Mouse (Mus musculus): ENCODE measurements at regions not wholly inside any gene's neighbourhood (a gene's known extent, or its start where the extent isn't known, plus 50 kb on each side); places are given as distances from the start of the nearest gene placed in this dataset.

DNA sequence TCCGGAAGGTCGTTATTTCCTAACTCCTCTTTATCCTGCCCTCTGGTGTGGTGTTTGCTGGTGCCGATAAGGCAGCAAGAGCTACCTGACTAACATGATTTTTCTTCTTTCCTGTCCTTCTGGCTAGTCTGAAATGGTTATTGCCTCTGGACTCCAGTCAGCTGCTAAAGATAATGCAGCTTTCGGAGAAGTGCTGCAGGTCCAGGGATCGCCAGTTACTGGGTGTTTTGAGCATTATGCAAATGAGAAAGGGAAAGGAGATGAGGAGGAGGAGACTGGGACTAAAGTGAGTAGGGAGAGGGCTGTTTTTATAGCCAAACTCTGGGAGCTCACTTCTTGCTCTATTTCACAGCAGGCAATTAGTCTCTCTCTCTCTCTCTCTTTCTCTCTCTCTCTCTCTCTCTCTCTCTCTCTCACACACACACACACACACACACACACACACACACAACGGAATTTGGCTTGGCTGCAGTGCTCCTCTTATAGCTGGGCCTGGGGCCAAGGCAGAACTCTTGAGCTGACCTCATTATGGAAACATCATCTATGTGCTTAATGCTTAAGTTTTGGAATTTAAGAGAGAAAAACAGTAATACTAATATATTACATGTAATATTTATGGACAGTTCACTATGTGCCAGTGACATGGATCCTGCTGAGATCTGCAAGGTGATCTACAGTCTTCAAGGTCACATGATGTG is 637.7 kb upstream of the Nrp1 start:
- TF ChIP-seq POLR2A (IDR thresholded peaks at IDR 0.05; ENCODE audit: insufficient read length, low read depth), result no peak
- no peak for TF ChIP-seq POLR2AphosphoS2 (IDR thresholded peaks at IDR 0.05; ENCODE audit: insufficient read length, low read depth)
- TF ChIP-seq MAX (IDR thresholded peaks at IDR 0.05; ENCODE audit: low read depth), result no peak
- TF ChIP-seq REST (IDR thresholded peaks at IDR 0.05; ENCODE audit: insufficient read depth, insufficient read length), result no peak
- TF ChIP-seq E2F4 (IDR thresholded peaks at IDR 0.05; ENCODE audit: insufficient read depth), result no peak
- TF ChIP-seq TCF12 (IDR thresholded peaks at IDR 0.05; ENCODE audit: insufficient read depth, poor library complexity, severe bottlenecking), result no peak
- no peak for TF ChIP-seq TCF3 (IDR thresholded peaks at IDR 0.05; ENCODE audit: insufficient read length, low read depth)
- no peak for TF ChIP-seq MYOG (IDR thresholded peaks at IDR 0.05; ENCODE audit: control insufficient read depth in 1 of 3, insufficient read depth in 1 of 3, insufficient read length in 2 of 3, low read depth in 2 of 3)
- no peak for TF ChIP-seq MYOD1 (IDR thresholded peaks at IDR 0.05; ENCODE audit: control insufficient read depth in 1 of 3, insufficient read length in 2 of 3, low read depth in 2 of 3)
- TF ChIP-seq SRF (IDR thresholded peaks at IDR 0.05; ENCODE audit: control insufficient read depth, insufficient read length, low read depth), result no peak
- no peak for TF ChIP-seq CEBPB (IDR thresholded peaks at IDR 0.05; ENCODE audit: insufficient read depth, poor library complexity, severe bottlenecking)
- no peak for TF ChIP-seq USF1 (IDR thresholded peaks at IDR 0.05; ENCODE audit: low read depth)
- Histone ChIP-seq H3K4me3 (no peak overlapping the region), H3K27me3 (ENCODE audit: control insufficient read depth, insufficient read depth, insufficient read length) (no peaks in the 10 kb centered on the region), H3K36me3 (ENCODE audit: control insufficient read depth, insufficient read depth) (no peaks in the 10 kb centered on the region), H3K4me2 (ENCODE audit: low read depth) (peak overlapping the region; percentile 59), H3K79me2 (ENCODE audit: control insufficient read depth, insufficient read depth) (no peaks in the 10 kb centered on the region), H3ac (ENCODE audit: control insufficient read depth, insufficient read length) (no peak overlapping the region)

DNA sequence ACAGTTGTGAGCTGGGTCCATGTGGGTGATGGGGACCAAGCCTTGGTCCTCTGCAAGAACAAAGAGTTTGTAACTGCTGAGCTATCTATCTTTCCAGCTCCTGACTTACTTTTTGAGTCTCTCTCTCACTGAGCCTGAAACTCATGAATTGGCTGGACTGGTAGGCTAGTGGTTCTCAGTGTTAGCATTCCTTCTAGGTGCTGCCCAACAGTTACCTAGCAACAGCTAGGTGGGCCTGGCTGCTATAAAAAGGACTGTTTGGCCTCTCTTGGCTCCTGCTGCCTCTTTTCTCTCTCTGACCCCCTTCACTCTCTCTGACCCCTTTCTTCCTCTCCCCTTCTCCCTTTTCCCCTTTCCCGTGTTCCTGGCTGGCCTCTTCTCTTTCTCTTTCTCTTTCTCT is 636.8 kb upstream of the Nrp1 start:
- Histone ChIP-seq H3K4me2 (ENCODE audit: low read depth) (no peak overlapping the region), H3ac (ENCODE audit: control insufficient read depth, insufficient read length) (no peak overlapping the region), H3K27me3 (ENCODE audit: control insufficient read depth, insufficient read depth, insufficient read length) (no peaks in the 10 kb centered on the region), H3K79me2 (ENCODE audit: control insufficient read depth, insufficient read depth) (no peaks in the 10 kb centered on the region), H3K36me3 (ENCODE audit: control insufficient read depth, insufficient read depth) (no peaks in the 10 kb centered on the region), H3K4me3 (no peak overlapping the region)
- TF ChIP-seq POLR2AphosphoS2 (IDR thresholded peaks at IDR 0.05; ENCODE audit: insufficient read length, low read depth), result no peak
- TF ChIP-seq MYOG (IDR thresholded peaks at IDR 0.05; ENCODE audit: control insufficient read depth in 1 of 3, insufficient read depth in 1 of 3, insufficient read length in 2 of 3, low read depth in 2 of 3), result no peak
- no peak for TF ChIP-seq MAX (IDR thresholded peaks at IDR 0.05; ENCODE audit: low read depth)
- no peak for TF ChIP-seq TCF3 (IDR thresholded peaks at IDR 0.05; ENCODE audit: insufficient read length, low read depth)
- no peak for TF ChIP-seq SRF (IDR thresholded peaks at IDR 0.05; ENCODE audit: control insufficient read depth, insufficient read length, low read depth)
- no peak for TF ChIP-seq MYOD1 (IDR thresholded peaks at IDR 0.05; ENCODE audit: control insufficient read depth in 1 of 3, insufficient read length in 2 of 3, low read depth in 2 of 3)
- no peak for TF ChIP-seq E2F4 (IDR thresholded peaks at IDR 0.05; ENCODE audit: insufficient read depth)
- TF ChIP-seq CEBPB (IDR thresholded peaks at IDR 0.05; ENCODE audit: insufficient read depth, poor library complexity, severe bottlenecking), result no peak
- no peak for TF ChIP-seq USF1 (IDR thresholded peaks at IDR 0.05; ENCODE audit: low read depth)
- no peak for TF ChIP-seq POLR2A (IDR thresholded peaks at IDR 0.05; ENCODE audit: insufficient read length, low read depth)
- TF ChIP-seq TCF12 (IDR thresholded peaks at IDR 0.05; ENCODE audit: insufficient read depth, poor library complexity, severe bottlenecking), result no peak
- no peak for TF ChIP-seq REST (IDR thresholded peaks at IDR 0.05; ENCODE audit: insufficient read depth, insufficient read length)

DNA sequence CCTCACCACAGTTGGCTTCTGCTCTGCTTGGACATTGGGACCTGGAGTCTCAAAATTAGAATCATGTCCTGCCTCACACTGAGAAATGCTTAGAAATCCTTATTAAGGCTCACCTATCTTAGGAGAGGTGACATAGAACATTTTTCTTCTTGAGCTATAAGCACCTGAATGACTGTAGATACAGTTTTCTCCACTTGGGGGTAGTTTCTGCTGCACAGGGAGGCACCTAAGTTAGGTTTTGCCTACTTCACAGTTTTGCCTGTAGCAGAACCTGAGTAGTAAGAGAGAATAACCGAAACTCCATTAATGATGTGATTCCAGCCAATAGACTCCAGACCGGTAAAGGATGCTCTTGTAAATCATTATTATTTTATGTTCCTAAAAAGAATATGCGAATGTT is 624.3 kb upstream of the Nrp1 start:
- Histone ChIP-seq H3K4me2 (ENCODE audit: low read depth) (no peak overlapping the region), H3K4me3 (no peak overlapping the region), H3K27me3 (ENCODE audit: control insufficient read depth, insufficient read depth, insufficient read length) (no peaks in the 10 kb centered on the region), H3ac (ENCODE audit: control insufficient read depth, insufficient read length) (no peak overlapping the region), H3K79me2 (ENCODE audit: control insufficient read depth, insufficient read depth) (no peaks in the 10 kb centered on the region), H3K36me3 (ENCODE audit: control insufficient read depth, insufficient read depth) (no peaks in the 10 kb centered on the region)
- no peak for TF ChIP-seq USF1 (IDR thresholded peaks at IDR 0.05; ENCODE audit: low read depth)
- TF ChIP-seq SRF (IDR thresholded peaks at IDR 0.05; ENCODE audit: control insufficient read depth, insufficient read length, low read depth), result no peak
- no peak for TF ChIP-seq REST (IDR thresholded peaks at IDR 0.05; ENCODE audit: insufficient read depth, insufficient read length)
- no peak for TF ChIP-seq MYOG (IDR thresholded peaks at IDR 0.05; ENCODE audit: control insufficient read depth in 1 of 3, insufficient read depth in 1 of 3, insufficient read length in 2 of 3, low read depth in 2 of 3)
- no peak for TF ChIP-seq TCF12 (IDR thresholded peaks at IDR 0.05; ENCODE audit: insufficient read depth, poor library complexity, severe bottlenecking)
- TF ChIP-seq POLR2AphosphoS2 (IDR thresholded peaks at IDR 0.05; ENCODE audit: insufficient read length, low read depth), result no peak
- no peak for TF ChIP-seq POLR2A (IDR thresholded peaks at IDR 0.05; ENCODE audit: insufficient read length, low read depth)
- no peak for TF ChIP-seq E2F4 (IDR thresholded peaks at IDR 0.05; ENCODE audit: insufficient read depth)
- no peak for TF ChIP-seq MYOD1 (IDR thresholded peaks at IDR 0.05; ENCODE audit: control insufficient read depth in 1 of 3, insufficient read length in 2 of 3, low read depth in 2 of 3)

GRCm38 (mm10) chr8:127742236-127742635 is 616.2 kb upstream of the Nrp1 start:
- no peak overlapping the region for H3ac ChIP-seq (ENCODE audit: control insufficient read depth, insufficient read length)
- no peak overlapping the region for H3K4me3 ChIP-seq
- H3K4me2 ChIP-seq (ENCODE audit: low read depth), result no peak overlapping the region
- TF ChIP-seq MAX (IDR thresholded peaks at IDR 0.05; ENCODE audit: low read depth) (no peak), SRF (IDR thresholded peaks at IDR 0.05; ENCODE audit: control insufficient read depth, insufficient read length, low read depth) (no peak), TCF12 (IDR thresholded peaks at IDR 0.05; ENCODE audit: insufficient read depth, poor library complexity, severe bottlenecking) (no peak), MYOG (IDR thresholded peaks at IDR 0.05; ENCODE audit: control insufficient read depth in 1 of 3, insufficient read depth in 1 of 3, insufficient read length in 2 of 3, low read depth in 2 of 3) (no peak), POLR2A (IDR thresholded peaks at IDR 0.05; ENCODE audit: insufficient read length, low read depth) (no peak), USF1 (IDR thresholded peaks at IDR 0.05; ENCODE audit: low read depth) (no peak), MYOD1 (IDR thresholded peaks at IDR 0.05; ENCODE audit: control insufficient read depth in 1 of 3, insufficient read length in 2 of 3, low read depth in 2 of 3) (no peak), TCF3 (IDR thresholded peaks at IDR 0.05; ENCODE audit: insufficient read length, low read depth) (no peak), CEBPB (IDR thresholded peaks at IDR 0.05; ENCODE audit: insufficient read depth, poor library complexity, severe bottlenecking) (no peak), REST (IDR thresholded peaks at IDR 0.05; ENCODE audit: insufficient read depth, insufficient read length) (no peak), E2F4 (IDR thresholded peaks at IDR 0.05; ENCODE audit: insufficient read depth) (no peak), POLR2AphosphoS2 (IDR thresholded peaks at IDR 0.05; ENCODE audit: insufficient read length, low read depth) (no peak)
- H3K79me2 ChIP-seq (ENCODE audit: control insufficient read depth, insufficient read depth), result no peaks in the 10 kb centered on the region
- no peaks in the 10 kb centered on the region for H3K27me3 ChIP-seq (ENCODE audit: control insufficient read depth, insufficient read depth, insufficient read length)
- H3K36me3 ChIP-seq (ENCODE audit: control insufficient read depth, insufficient read depth), result no peaks in the 10 kb centered on the region

All from myocyte (in vitro differentiated cells).